Mouse (Mus musculus) CH12.LX (cell line): ENCODE measurements around the gene Tmem174. TPM values are rescaled to one million over a fixed set of nuclear protein-coding genes. Genes with fewer than 3 reads are reported as not detected.

Source experiments
- DNase-seq: peaks from one replicate; pipeline ENCODE4 v3.0.0-alpha.2; 2013; ENCODE audit errors: extremely low read depth
- H3K27ac ChIP-seq: 2 replicates; pipeline ENCODE4 v1.5.1; 2012; ENCODE audit warnings: low read depth, mild to moderate bottlenecking, control low read depth, moderate library complexity; ENCODE audit not compliant: insufficient read depth
- H3K27me3 ChIP-seq: replicated peaks from 2 replicates; pipeline ENCODE3; 2012; ENCODE audit warnings: inconsistent platforms
- H3K36me3 ChIP-seq, 2 experiments: replicated peaks in 1 of 2; 2 replicates each; pipeline versions ENCODE3 to v1.6.1; 2012; ENCODE audit warnings: inconsistent platforms in 1 of 2, low read length in 1 of 2, mild to moderate bottlenecking in 1 of 2, mixed read lengths in 1 of 2, moderate library complexity in 1 of 2; ENCODE audit not compliant: control insufficient read depth in 1 of 2, insufficient read depth in 1 of 2
- H3K4me1 ChIP-seq, 2 experiments: 2 replicates each; pipeline ENCODE4 v1.6.1; 2012; ENCODE audit warnings: inconsistent platforms in 1 of 2, moderate library complexity in 1 of 2; ENCODE audit not compliant: insufficient read depth in 2 of 2, control insufficient read depth in 1 of 2
- H3K4me2 ChIP-seq: 2 replicates; pipeline ENCODE4 v1.6.1; 2012; ENCODE audit warnings: low read depth, mild to moderate bottlenecking, control low read depth; ENCODE audit not compliant: poor library complexity, insufficient read depth, severe bottlenecking
- H3K4me3 ChIP-seq, 3 experiments: fragments of 150-350 bp in 1 of 3; sonication (generic) in 1 of 3; replicated peaks in 1 of 3; 2 replicates each; pipeline versions ENCODE3 to v1.5.1; 2011 to 2012; ENCODE audit warnings: low read depth in 2 of 3, low read length in 2 of 3, mild to moderate bottlenecking in 2 of 3, moderate library complexity in 2 of 3, control low read depth in 1 of 3, improper control_type of control experiment in 1 of 3, inconsistent platforms in 1 of 3, mixed read lengths in 1 of 3; ENCODE audit not compliant: poor library complexity in 1 of 3
- H3K79me2 ChIP-seq: replicated peaks from 2 replicates; pipeline ENCODE4 v1.6.1; 2012; ENCODE audit warnings: mild to moderate bottlenecking, moderate library complexity; ENCODE audit not compliant: control insufficient read depth, poor library complexity, insufficient read depth, severe bottlenecking; ENCODE audit errors: extremely low read depth
- H3K9ac ChIP-seq: 2 replicates; pipeline ENCODE4 v1.6.1; 2012; ENCODE audit warnings: low read depth, mild to moderate bottlenecking, control low read depth, moderate library complexity; ENCODE audit not compliant: insufficient read depth
- H3K9me3 ChIP-seq: replicated peaks from 2 replicates; pipeline ENCODE3; 2012; ENCODE audit warnings: low read length, inconsistent platforms, mixed read lengths
- BHLHE40 ChIP-seq: IDR thresholded peaks from 2 replicates; pipeline ENCODE4 v1.6.1; 2011; ENCODE audit warnings: mild to moderate bottlenecking, low read depth, low read length, improper control_type of control experiment
- ELF1 ChIP-seq: IDR thresholded peaks from 2 replicates; pipeline ENCODE4 v1.6.1; 2014; ENCODE audit warnings: low read depth, mild to moderate bottlenecking, inconsistent platforms, low read length, improper control_type of control experiment
- GABPA ChIP-seq: IDR thresholded peaks from 2 replicates; pipeline ENCODE4 v1.6.1; 2012; ENCODE audit warnings: low read depth, low read length, improper control_type of control experiment, inconsistent platforms; ENCODE audit not compliant: insufficient replicate concordance
- HCFC1 ChIP-seq: IDR thresholded peaks from 2 replicates; pipeline ENCODE4 v1.6.1; 2012; ENCODE audit warnings: low read depth, mild to moderate bottlenecking, inconsistent platforms, low read length, improper control_type of control experiment
- JUN ChIP-seq: IDR thresholded peaks from 2 replicates; pipeline ENCODE4 v1.6.1; 2011; ENCODE audit warnings: low read depth, mild to moderate bottlenecking, low read length, improper control_type of control experiment, moderate library complexity; ENCODE audit not compliant: insufficient read depth
- JUND ChIP-seq: conservative IDR thresholded peaks from 2 replicates; pipeline ENCODE4 v1.6.1; 2011; ENCODE audit warnings: low read depth, low read length, improper control_type of control experiment
- KAT2A ChIP-seq: IDR thresholded peaks from 2 replicates; pipeline ENCODE4 v1.6.1; 2012; ENCODE audit warnings: low read length, improper control_type of control experiment, inconsistent platforms; ENCODE audit not compliant: insufficient replicate concordance
- MAX ChIP-seq: IDR thresholded peaks from 2 replicates; pipeline ENCODE4 v1.6.1; 2011; ENCODE audit warnings: low read length, improper control_type of control experiment
- MYC ChIP-seq: IDR thresholded peaks from 2 replicates; pipeline ENCODE4 v1.6.1; 2011; ENCODE audit warnings: low read depth, mild to moderate bottlenecking, improper control_type of control experiment, low read length
- NELFE ChIP-seq: IDR thresholded peaks from 2 replicates; pipeline ENCODE4 v1.6.1; 2011; ENCODE audit warnings: low read depth, low read length, improper control_type of control experiment
- POLR2A ChIP-seq: IDR thresholded peaks from 2 replicates; pipeline ENCODE4 v1.6.1; 2011; ENCODE audit warnings: low read depth, mild to moderate bottlenecking, improper control_type of control experiment, low read length
- POLR2AphosphoS2 ChIP-seq: IDR thresholded peaks from 2 replicates; pipeline ENCODE4 v1.6.1; 2011; ENCODE audit warnings: low read depth, low read length, improper control_type of control experiment
- SIN3A ChIP-seq: IDR thresholded peaks from 2 replicates; pipeline ENCODE4 v1.6.1; 2012; ENCODE audit warnings: low read length, improper control_type of control experiment, inconsistent platforms
- TBP ChIP-seq: conservative IDR thresholded peaks from 2 replicates; pipeline ENCODE4 v1.6.1; 2011; ENCODE audit warnings: low read depth, low read length, improper control_type of control experiment
- TCF12 ChIP-seq: IDR thresholded peaks from 2 replicates; pipeline ENCODE4 v1.6.1; 2014; ENCODE audit warnings: low read depth, mild to moderate bottlenecking, inconsistent platforms, low read length, improper control_type of control experiment
- UBTF ChIP-seq: IDR thresholded peaks from 2 replicates; pipeline ENCODE4 v1.6.1; 2012; ENCODE audit warnings: low read depth, mild to moderate bottlenecking, inconsistent platforms, low read length, improper control_type of control experiment, moderate library complexity
- USF1 ChIP-seq: IDR thresholded peaks from 2 replicates; pipeline ENCODE4 v1.6.1; 2014; ENCODE audit warnings: low read depth, mild to moderate bottlenecking, inconsistent platforms, low read length, improper control_type of control experiment
- ZMIZ1 ChIP-seq: IDR thresholded peaks from 2 replicates; pipeline ENCODE4 v1.6.1; 2012; ENCODE audit warnings: low read depth, mild to moderate bottlenecking, inconsistent platforms, low read length, improper control_type of control experiment
- dilution Hi-C: fragments of 300-500 bp; cut with MboI; formaldehyde crosslinking; loops from 2 replicates; pipeline ENCODE4 v1.14.3; 2020; ENCODE audit warnings: low sequenced_read_pairs; ENCODE audit not compliant: extremely low pct_unique_long_range_greater_than_20kb, extremely low pct_ligation_motif_present
- in situ Hi-C: fragments of 300-500 bp; cut with MboI; formaldehyde crosslinking; loops from 3 replicates; pipeline ENCODE4 v1.14.3; 2019; ENCODE audit warnings: low sequenced_read_pairs, low pct_ligation_motif_present, low pct_unique_long_range_greater_than_20kb, mixed read lengths
- polyA plus RNA-seq: library from polyadenylated mRNA; unstranded; fragments of >175 nt; gene quantifications from 2 replicates; pipeline ENCODE4 v1.2.1, GENCODE M21; 2012; ENCODE audit warnings: low read depth; ENCODE audit not compliant: insufficient read length
- total RNA-seq, 2 experiments: library from RNA; depleted of rRNA; stranded (reverse); fragments of 300-350 nt in 1 of 2; fragments of >200 nt in 1 of 2; gene quantifications; 2 replicates each; pipeline ENCODE4 v1.2.3; 2012 to 2014

The Tmem174 gene
- total and polyA plus RNA-seq, 3 experiments = not detected

GRCm38 (mm10) chr13:98624506-98624905 lies 12.7 kb downstream of the Tmem174 start:
- in situ Hi-C loops = no loop called here
- Histone ChIP-seq H3K4me2 (no peak overlapping the region), H3K36me3 (no peaks in the 10 kb centered on the region), H3K9ac (no peak overlapping the region), H3K79me2 (no peaks in the 10 kb centered on the region), H3K27me3 (no peaks in the 10 kb centered on the region), H3K9me3 (no peaks in the 10 kb centered on the region), H3K4me1 (no peaks in the 10 kb centered on the region), H3K4me3 (no peak overlapping the region), H3K27ac (no peak overlapping the region)
- TF ChIP-seq USF1 (no peak), TCF12 (no peak), JUN (no peak)
- no peak for DNase-seq
- dilution Hi-C loops = no loop called here

- Histone ChIP-seq H3K4me3 (no peak overlapping the region), H3K4me2 (no peak overlapping the region), H3K27ac (no peak overlapping the region), H3K79me2 (no peaks in the 10 kb centered on the region), H3K9ac (no peak overlapping the region), H3K36me3 (no peaks in the 10 kb centered on the region), H3K4me1 (0 out of 4 replicates have a peak, but pooled peaks cover 0 to 3% of the 10 kb centered on the region in 2 experiments), H3K9me3 (no peaks in the 10 kb centered on the region), H3K27me3 (no peaks in the 10 kb centered on the region)
- in situ Hi-C loops = no loop called here
- no peak for DNase-seq
- dilution Hi-C loops = no loop called here
- TF ChIP-seq ELF1 (no peak), UBTF (no peak), ZMIZ1 (no peak), HCFC1 (no peak), MAX (no peak), SIN3A (no peak), NELFE (no peak), MYC (no peak), USF1 (no peak), KAT2A (no peak), TBP (no peak), POLR2AphosphoS2 (no peak), JUND (no peak), POLR2A (no peak), BHLHE40 (no peak), GABPA (no peak)
Measured at GRCm38 (mm10) chr13:98622881-98623549, 14.2 kb downstream of the Tmem174 start.
